Mouse (Mus musculus): Measurements from ENCODE around the gene Pde8b. TPM values are rescaled to one million over a fixed set of nuclear protein-coding genes. Genes with fewer than 3 reads are reported as not detected.

The Pde8b gene
- total RNA-seq, 2 experiments from 2014 or later, result 59.6 to 79.0 TPM

DNA sequence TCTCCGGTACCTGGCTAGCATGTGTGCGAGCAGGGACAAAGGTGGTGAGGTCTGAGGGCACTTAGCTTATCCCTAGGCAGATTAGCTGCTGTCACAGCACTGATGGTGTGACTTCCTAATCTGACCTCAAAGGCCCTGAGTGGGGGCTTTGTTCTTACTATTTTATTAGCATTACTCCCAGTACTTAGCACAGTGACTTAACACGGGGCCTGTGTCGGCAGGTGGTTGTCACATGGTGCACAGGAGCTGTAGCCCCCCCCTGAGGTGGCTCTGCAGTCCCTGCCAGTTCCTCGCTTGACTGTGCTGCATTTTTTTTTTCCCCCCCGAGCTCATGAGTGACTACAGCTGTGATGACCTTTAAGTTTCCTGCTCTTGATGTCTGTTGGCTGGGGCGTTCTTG, 271.1 kb downstream of the Pde8b start:
- intact Hi-C loops (cut with DNase I), result no loop called here
- DNase-seq (ENCODE audit: extremely low spot score in 1 of 2, low spot score in 2 of 2), result no peak

DNA sequence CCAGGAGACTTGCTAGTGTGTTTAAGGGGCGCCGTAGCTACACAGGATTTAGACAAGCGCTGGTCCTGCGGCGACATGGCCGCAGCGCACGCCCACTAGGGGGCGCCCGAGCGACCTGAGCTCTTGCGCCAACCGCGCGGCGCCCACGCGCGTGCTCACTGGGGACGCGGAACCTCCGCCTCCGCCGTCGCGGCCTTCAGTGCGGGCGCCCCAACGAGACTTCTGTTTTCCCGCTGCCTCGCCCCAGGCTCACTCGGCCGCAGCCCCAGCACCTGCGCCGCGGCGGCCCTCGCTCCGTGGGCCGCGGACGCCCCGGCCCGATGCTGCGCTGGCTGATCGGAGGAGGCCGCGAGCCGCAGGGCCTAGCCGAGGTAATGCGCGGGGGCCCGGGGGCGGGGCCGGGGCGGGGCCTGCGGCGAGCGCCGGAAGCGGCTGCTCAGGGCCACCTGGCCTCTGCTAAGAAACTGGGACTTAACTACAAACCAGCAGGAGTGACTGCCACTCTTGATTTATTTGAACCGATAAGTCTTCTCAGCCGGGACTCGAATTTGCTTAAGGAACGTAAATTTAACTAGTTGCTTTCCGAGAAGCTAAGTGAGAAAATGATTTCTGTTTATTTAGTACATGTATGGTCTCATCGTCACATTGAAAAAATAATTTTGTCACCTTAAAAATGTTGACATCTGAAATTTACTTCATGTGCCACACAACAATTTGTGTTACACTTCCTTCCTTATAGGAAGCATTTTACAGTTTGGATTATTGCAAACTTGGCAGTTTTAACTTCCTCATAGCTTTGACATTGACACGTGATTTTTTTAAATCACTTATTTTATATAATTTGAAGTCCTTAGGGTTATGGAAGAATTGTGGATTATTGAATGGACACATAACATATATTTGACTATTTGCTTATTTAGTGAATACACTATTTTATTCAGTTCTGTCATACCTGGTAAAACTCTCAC, 273.6 kb downstream of the Pde8b start, which contains the start of gene Wdr41:
TSS of gene Wdr41 (plus strand) at position 126 of the 968 bp plus-strand sequence.
- intact Hi-C loops (cut with DNase I), result no loop called here
- peak; percentile 86 to 93 for DNase-seq (ENCODE audit: extremely low spot score in 1 of 2, low spot score in 2 of 2)

GRCm38 (mm10) chr13:94975828-94976218, 274.3 kb downstream of the Pde8b start:
- no peak for DNase-seq (ENCODE audit: extremely low spot score in 1 of 2, low spot score in 2 of 2)
- intact Hi-C loops (cut with DNase I), result no loop called here

Other genes starting within 250 kb of the Pde8b start
- gene Zbed3, start 73.3 kb upstream of the Pde8b start, total RNA-seq (2021), result 10 to 100 TPM; 14.7 to 18.0 TPM
- gene Aggf1, start 125.0 kb upstream of the Pde8b start, total RNA-seq (2021), result 10 to 100 TPM; 39.0 to 39.9 TPM
- gene Crhbp, start 194.6 kb upstream of the Pde8b start, total RNA-seq (2021), result 10 to 100 TPM; 14.8 to 17.0 TPM
- gene S100z, start 228.4 kb upstream of the Pde8b start, total RNA-seq (2021), result not detected